Mouse (Mus musculus) brain, embryonic 14.5 days (tissue): ENCODE data around the gene H2afz. TPM values are rescaled to one million over a fixed set of nuclear protein-coding genes. Genes with fewer than 3 reads are reported as not detected.
"Not testable (repeated sequence)": the region's sequence is repeated elsewhere in the genome, so short reads cannot be mapped to it uniquely, and the experiment has no call there.

Source experiments
- DNase-seq: peaks from one replicate; pipeline ENCODE4 v3.0.0-alpha.2; 2011; ENCODE audit warnings: low read depth
- CTCF ChIP-seq: fragments of 200-500 bp; IDR thresholded peaks from 2 replicates; pipeline ENCODE4 v1.5.1; 2012; ENCODE audit warnings: inconsistent platforms, mild to moderate bottlenecking, moderate library complexity, borderline replicate concordance; ENCODE audit not compliant: insufficient read depth, insufficient read length; ENCODE audit errors: extremely low read depth
- POLR2A ChIP-seq: fragments of 200-500 bp; IDR thresholded peaks from 2 replicates; pipeline ENCODE4 v1.6.1; 2012; ENCODE audit warnings: mild to moderate bottlenecking, inconsistent platforms, borderline replicate concordance; ENCODE audit not compliant: poor library complexity, insufficient read depth, insufficient read length, severe bottlenecking; ENCODE audit errors: extremely low read depth
- polyA plus RNA-seq: library from polyadenylated mRNA; depleted of rRNA; stranded (reverse); fragments of >200 nt; gene quantifications from 2 replicates; pipeline ENCODE4 v1.2.3, GENCODE M21; 2012

H2afz gene
- polyA plus RNA-seq, 1 experiment: 786 TPM

GRCm38 (mm10) chr3:137844263-137844662 is 20.0 kb upstream of the H2afz start:
- TF ChIP-seq CTCF: no peak
- no peak for TF ChIP-seq POLR2A
- no peak for DNase-seq

DNA sequence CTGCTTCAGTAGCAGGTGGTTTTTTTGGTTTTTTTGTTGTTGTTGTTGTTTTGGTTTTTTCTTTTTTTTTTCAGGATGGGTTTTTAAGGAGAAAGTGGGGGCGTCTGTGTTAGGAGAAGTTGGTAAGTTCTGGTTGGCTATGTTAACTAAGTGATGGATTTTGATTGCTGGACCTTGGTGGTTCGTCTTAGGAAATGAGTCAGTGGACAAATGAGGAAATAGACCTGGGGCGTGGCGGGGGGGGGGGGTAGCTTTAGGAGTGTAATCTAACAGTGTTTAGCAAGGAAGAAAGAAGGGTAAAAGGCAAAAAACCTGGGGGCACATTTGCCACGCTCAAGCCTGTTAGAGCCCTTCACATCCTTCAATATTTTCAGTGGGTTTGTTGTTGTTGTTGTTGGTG is 17.7 kb upstream of the H2afz start:
- no peak for DNase-seq
- TF ChIP-seq POLR2A: no peak
- TF ChIP-seq CTCF: no peak

GRCm38 (mm10) chr3:137848354-137848753 is 15.9 kb upstream of the H2afz start:
- TF ChIP-seq CTCF: no peak
- TF ChIP-seq POLR2A: no peak
- no peak for DNase-seq

DNA sequence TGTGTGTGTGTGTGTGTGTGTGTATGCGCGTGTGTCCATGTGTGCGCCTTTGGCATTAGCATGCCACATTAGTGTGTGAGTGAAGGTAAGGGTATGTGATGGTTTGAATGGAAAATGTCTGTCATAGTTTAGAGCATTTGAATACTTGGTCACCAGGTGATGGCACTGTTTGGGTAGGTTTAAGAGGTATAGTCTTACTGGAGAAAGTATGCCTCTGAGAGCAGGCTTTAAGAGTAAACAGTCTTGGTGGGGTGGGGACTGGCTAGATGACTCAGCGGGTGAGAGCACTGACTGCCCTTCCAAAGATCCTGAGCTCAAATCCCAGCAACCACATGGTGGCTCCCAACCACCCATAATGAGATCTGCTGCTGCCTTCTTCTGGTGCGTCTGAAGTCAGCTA is 14.6 kb upstream of the H2afz start:
- TF ChIP-seq CTCF: no peak
- DNase-seq: no peak

- TF ChIP-seq CTCF (no peak), POLR2A (no peak)
- no peak for DNase-seq
Observed at GRCm38 (mm10) chr3:137851196-137851595, 13.1 kb upstream of the H2afz start.

DNA sequence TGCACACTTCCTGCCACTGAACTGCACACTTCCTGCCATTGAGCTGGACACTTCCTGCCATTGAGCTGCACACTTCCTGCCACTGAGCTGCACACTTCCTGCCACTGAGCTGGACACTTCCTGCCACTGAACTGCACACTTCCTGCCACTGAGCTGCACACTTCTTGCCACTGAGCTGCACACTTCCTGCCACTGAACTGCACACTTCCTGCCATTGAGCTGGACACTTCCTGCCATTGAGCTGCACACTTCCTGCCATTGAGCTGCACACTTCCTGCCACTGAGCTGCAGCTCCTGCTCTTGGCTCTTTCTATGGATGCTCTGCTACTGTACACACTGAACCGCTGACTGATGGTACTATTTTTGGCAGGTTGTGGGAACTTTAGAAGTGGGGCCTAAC is 11.3 kb upstream of the H2afz start:
- DNase-seq: not testable (repeated sequence)

DNA sequence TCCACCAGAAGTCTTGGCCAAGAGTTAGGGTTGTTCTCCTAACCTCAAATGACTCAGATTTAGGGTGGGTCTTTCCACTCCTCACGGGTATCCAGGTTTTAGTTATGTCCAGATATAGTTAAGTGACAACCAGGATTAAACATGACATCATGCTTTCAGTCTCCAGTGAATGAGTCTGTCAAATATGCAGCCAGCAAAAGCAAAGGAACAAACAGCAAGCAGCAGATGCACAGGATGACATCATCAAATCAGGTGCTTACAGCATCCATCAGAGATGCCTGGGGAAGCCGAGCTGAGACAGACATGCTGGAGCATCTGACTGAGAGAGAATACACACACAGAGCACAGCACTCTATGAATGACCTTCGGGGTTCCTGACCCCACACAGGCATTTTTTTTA is 9.0 kb upstream of the H2afz start:
- DNase-seq: peak; percentile 50
- no peak for TF ChIP-seq POLR2A
- no peak for TF ChIP-seq CTCF

GRCm38 (mm10) chr3:137856061-137856460 is 8.2 kb upstream of the H2afz start:
- DNase-seq: no peak
- no peak for TF ChIP-seq POLR2A
- no peak for TF ChIP-seq CTCF

GRCm38 (mm10) chr3:137860394-137861170 is 3.7 kb upstream of the H2afz start:
- DNase-seq: peak; percentile 66
- TF ChIP-seq CTCF (no peak), POLR2A (no peak)

DNA sequence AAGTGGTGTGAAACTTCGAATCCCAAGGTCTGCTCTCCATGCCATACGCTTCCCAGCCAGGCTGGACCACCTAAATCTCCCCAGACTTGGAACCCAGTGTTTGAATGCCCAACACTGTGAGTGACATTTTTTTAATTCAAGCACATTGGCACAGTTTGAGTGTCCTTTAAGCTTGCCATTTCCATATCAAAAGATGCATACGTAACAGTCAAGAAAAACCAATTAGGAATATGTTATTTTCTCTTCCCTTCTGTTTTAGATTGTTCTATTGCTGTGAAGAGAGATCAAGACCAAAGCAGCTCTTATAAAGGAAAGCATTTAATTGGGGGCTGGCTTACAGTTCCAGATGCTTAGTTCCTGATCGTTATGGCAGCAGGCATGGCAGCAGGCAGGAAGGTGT is 2.9 kb upstream of the H2afz start:
- TF ChIP-seq POLR2A (no peak), CTCF (no peak)
- DNase-seq: peak; percentile 75

GRCm38 (mm10) chr3:137862600-137862999 is 1.7 kb upstream of the H2afz start:
- DNase-seq: no peak
- TF ChIP-seq CTCF: no peak
- TF ChIP-seq POLR2A: no peak

DNA sequence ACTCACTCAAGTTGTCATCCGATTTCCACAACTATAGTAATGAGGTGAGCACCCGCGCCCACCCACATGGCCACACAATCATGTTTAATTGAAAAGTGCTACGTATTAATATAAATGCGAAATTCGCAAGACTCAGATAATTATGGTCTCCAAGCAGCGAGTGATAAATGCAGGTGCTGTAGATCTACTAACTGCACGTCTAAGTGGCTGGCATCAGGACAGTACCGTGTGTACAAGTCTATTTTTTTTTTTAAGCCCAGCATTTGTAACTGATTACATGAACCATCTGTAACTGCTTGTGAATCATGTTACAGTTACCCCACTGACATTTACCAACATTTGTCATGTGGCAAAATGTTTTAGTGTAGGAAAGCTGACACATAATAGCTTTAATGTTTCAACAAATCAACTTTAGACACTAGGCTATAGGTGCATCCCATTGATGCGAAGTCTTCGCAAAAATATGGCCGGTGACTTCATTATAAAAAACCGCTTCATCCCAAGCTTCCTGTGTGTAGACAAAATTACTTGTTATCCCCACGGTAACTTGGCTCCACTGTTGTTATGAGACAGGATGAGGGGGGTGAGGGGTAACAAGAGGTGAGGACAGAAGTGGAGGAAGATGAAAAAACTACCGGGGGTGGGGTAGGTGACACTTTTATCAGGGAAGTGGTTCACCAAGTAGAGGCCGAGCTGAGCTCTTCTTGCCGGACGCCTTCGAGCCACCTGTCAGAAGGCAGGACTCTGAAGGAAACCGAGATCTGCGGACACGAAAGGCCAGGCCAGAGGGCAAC is 760 bp upstream of the H2afz start:
- no peak for TF ChIP-seq POLR2A
- TF ChIP-seq CTCF: no peak
- peak; percentile 39 for DNase-seq
